Mouse (Mus musculus) thymus, adult 2 months (tissue): ENCODE measurements around the gene Ttbk1.

Source experiments
- CTCF ChIP-seq: fragments of 200-500 bp; IDR thresholded peaks from 2 replicates; pipeline ENCODE4 v1.5.1; 2012; ENCODE audit warnings: mild to moderate bottlenecking, control low read depth, low read length, moderate library complexity, borderline replicate concordance; ENCODE audit not compliant: control insufficient read depth, poor library complexity, insufficient read depth; ENCODE audit errors: extremely low read depth
- POLR2A ChIP-seq: fragments of 200-500 bp; IDR thresholded peaks from 2 replicates; pipeline ENCODE4 v1.6.1; 2012; ENCODE audit warnings: mild to moderate bottlenecking, low read length, control low read depth, moderate library complexity; ENCODE audit not compliant: control insufficient read depth, poor library complexity, insufficient read depth; ENCODE audit errors: extremely low read depth

DNA sequence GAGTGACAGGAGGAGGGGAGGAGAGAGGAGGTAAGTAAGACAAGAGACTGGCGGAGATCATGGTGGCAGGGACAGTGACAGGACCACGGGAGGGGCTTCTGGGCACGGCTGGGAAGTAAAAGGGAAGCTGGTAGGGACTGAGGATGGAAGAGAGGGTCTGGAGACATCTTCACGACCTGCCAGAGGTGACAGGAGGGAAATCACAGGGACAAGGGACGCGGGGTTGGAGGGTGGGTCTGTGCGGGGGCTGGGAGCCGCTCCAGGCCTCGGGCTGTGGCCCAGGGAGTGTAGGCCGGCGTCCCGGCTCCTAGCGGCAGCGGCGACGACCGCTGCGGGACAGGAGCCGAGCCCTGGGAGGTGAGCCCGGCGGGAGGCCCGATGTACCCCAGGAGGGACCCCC is 480 bp downstream of the Ttbk1 start:
- no peak for TF ChIP-seq POLR2A
- TF ChIP-seq CTCF: no peak
